Mouse (Mus musculus) ovary, postnatal 10 days (tissue): Measurements from ENCODE around the gene Rpl7a.

Source experiments
- DNase-seq: peaks from one replicate; pipeline ENCODE4 v3.0.0; 2022; ENCODE audit warnings: low spot score

Gene Rpl7a

DNA sequence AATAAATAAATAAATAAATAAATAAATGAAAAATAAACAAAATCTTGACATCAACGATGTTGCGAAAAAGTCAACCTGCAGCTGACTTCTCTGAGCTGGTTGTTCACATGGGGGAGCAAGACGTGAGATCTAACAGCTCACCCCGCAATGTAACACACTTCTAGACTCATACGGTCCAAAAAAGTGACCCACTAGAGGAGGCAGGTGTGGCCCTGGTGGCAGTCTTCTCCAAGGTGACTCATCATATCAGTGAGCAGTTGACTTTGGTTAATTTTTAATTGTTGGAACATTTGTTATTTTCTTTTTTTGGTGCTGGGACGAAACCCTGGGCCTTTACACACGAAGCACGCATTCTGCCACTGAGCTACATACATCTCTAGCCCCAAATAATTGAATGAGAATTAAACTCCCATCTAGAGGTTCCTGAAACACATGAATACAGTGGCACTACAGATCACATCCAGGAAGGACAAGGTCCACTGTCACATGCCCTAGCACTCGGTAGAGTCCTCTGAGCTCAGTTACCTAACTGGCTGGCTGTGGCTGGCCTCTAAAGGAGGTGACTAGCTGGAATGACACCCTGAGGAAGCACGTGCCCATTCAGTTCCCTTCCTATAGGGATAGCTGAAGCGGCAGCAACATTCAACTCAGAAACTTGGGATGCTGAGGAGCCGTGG, 46.4 kb downstream of the Rpl7a start:
- DNase-seq, result no peak

DNA sequence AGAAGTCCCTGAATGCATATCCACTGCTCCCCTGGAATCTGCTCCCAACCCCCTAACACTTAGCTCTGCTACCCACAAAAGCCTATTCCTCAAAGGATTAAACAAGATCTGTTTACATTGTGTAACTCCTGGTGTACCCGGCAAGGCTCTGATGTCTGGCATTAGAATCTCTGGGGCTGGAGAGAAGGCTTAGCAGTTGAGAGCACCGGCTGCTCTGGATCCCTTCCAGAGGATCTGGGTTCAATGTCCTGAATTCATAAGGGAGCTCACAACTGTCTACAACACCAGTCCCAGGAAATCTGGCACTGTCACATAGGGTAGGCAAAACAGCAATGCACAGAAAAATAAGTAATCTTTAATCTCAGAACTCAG, 46.9 kb downstream of the Rpl7a start:
- no peak for DNase-seq

DNA sequence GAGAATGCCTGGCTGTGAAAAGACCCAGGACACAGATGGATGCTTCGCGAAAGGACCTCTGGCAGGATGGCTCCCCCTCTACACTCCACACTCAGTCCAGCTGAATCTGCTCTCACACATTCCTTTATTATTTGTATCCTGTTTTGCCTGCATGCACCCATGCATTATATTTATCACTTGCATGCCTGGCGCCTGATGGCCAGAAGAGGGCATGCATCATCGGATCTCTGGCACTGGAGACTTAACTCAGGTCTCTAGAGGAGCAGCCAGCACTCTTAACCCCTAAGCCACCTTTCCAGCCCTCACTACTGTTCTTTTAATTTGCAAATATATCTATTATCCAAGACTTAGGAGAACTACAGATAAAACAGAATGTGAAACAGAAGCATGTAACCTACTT, 50.2 kb downstream of the Rpl7a start:
- DNase-seq, result no peak
